Mouse (Mus musculus): ENCODE data around the gene Xrcc1. TPM values are rescaled to one million over a fixed set of nuclear protein-coding genes. Genes with fewer than 3 reads are reported as not detected.
A peak's percentile ranks its signal among the peaks of the same experiment; 100 is the strongest.

The Xrcc1 gene
- polyA plus RNA-seq, 1 experiment from 2014 or later = 63.8 TPM

DNA sequence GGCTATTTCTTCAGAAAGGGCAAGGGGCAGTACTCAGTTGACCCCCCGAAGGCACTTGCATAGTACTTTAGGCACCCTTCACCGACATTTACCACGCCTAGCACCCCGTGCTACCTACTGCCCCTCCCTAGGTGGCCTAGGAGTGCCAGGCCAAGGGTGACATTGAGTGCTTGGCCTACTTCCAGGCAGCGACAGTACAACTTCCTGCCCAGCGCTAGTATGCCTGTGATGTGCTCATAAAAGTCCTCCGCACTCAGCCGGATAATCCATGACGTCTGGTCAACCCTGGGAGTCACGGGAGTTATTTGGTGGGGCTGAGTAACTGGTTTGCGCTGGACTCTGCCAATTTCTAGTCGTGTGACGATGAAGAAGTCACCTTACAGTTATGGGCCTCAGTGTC lies 42.2 kb downstream of the Xrcc1 start:
- Histone ChIP-seq H3K4me1 (ENCODE audit: control insufficient read depth, insufficient read depth, low read depth, low read length) (peaks cover 13% of the 10 kb centered on the region), H3K27ac (ENCODE audit: low read depth, low read length) (no peak overlapping the region), H3K9ac (ENCODE audit: low read depth, low read length) (no peak overlapping the region), H3K4me3 (ENCODE audit: low read length) (no peak overlapping the region), H3K9me3 (ENCODE audit: control insufficient read depth, low read length) (peaks cover 4% of the 10 kb centered on the region; the same call in 1 of the 2 replicates), H3K4me2 (ENCODE audit: low read length) (no peak overlapping the region), H3K27me3 (replicated peaks; ENCODE audit: control insufficient read depth, insufficient read depth, low read length) (peaks cover 8% of the 10 kb centered on the region), H3K36me3 (ENCODE audit: control insufficient read depth, insufficient read depth, low read length) (no peaks in the 10 kb centered on the region)
- ATAC-seq = no peak
- WGBS = 84% methylated on average over 13 of the region's 13 CpGs

GRCm38 (mm10) chr7:24591735-24592134 lies 45.6 kb downstream of the Xrcc1 start:
- Histone ChIP-seq H3K4me1 (ENCODE audit: control insufficient read depth, insufficient read depth, low read depth, low read length) (peaks cover 16% of the 10 kb centered on the region), H3K36me3 (ENCODE audit: control insufficient read depth, insufficient read depth, low read length) (no peaks in the 10 kb centered on the region), H3K4me3 (ENCODE audit: low read length) (no peak overlapping the region), H3K27me3 (replicated peaks; ENCODE audit: control insufficient read depth, insufficient read depth, low read length) (no peaks in the 10 kb centered on the region), H3K4me2 (ENCODE audit: low read length) (no peak overlapping the region), H3K9me3 (ENCODE audit: control insufficient read depth, low read length) (no peaks in the 10 kb centered on the region), H3K27ac (ENCODE audit: low read depth, low read length) (no peak overlapping the region), H3K9ac (ENCODE audit: low read depth, low read length) (no peak overlapping the region)
- ATAC-seq = no peak
- WGBS = 68% methylated on average over 5 of the region's 5 CpGs

GRCm38 (mm10) chr7:24592163-24592562 lies 46.1 kb downstream of the Xrcc1 start:
- no peaks in the 10 kb centered on the region for H3K27me3 ChIP-seq (replicated peaks; ENCODE audit: control insufficient read depth, insufficient read depth, low read length)
- no peak overlapping the region for H3K4me3 ChIP-seq (ENCODE audit: low read length)
- no peaks in the 10 kb centered on the region for H3K9me3 ChIP-seq (ENCODE audit: control insufficient read depth, low read length)
- H3K4me2 ChIP-seq (ENCODE audit: low read length) = no peak overlapping the region
- no peak overlapping the region for H3K27ac ChIP-seq (ENCODE audit: low read depth, low read length)
- no peaks in the 10 kb centered on the region for H3K36me3 ChIP-seq (ENCODE audit: control insufficient read depth, insufficient read depth, low read length)
- WGBS = 51% methylated on average over 4 of the region's 4 CpGs
- H3K9ac ChIP-seq (ENCODE audit: low read depth, low read length) = no peak overlapping the region
- ATAC-seq = no peak
- H3K4me1 ChIP-seq (ENCODE audit: control insufficient read depth, insufficient read depth, low read depth, low read length) = peaks cover 16% of the 10 kb centered on the region

- no peak for ATAC-seq
- Histone ChIP-seq H3K4me2 (ENCODE audit: low read length) (no peak overlapping the region), H3K4me1 (ENCODE audit: control insufficient read depth, insufficient read depth, low read depth, low read length) (peaks cover 13% of the 10 kb centered on the region), H3K27me3 (replicated peaks; ENCODE audit: control insufficient read depth, insufficient read depth, low read length) (no peaks in the 10 kb centered on the region), H3K9me3 (ENCODE audit: control insufficient read depth, low read length) (no peaks in the 10 kb centered on the region), H3K27ac (ENCODE audit: low read depth, low read length) (no peak overlapping the region), H3K36me3 (ENCODE audit: control insufficient read depth, insufficient read depth, low read length) (no peaks in the 10 kb centered on the region), H3K9ac (ENCODE audit: low read depth, low read length) (no peak overlapping the region), H3K4me3 (ENCODE audit: low read length) (no peak overlapping the region)
- WGBS = 82% methylated on average over 6 of the region's 6 CpGs
Observed at GRCm38 (mm10) chr7:24592781-24593180, 46.7 kb downstream of the Xrcc1 start.

GRCm38 (mm10) chr7:24593621-24594308 lies 47.7 kb downstream of the Xrcc1 start:
- Histone ChIP-seq H3K4me3 (ENCODE audit: low read length) (peak overlapping the region; percentile 71), H3K27ac (ENCODE audit: low read depth, low read length) (no peak overlapping the region), H3K36me3 (ENCODE audit: control insufficient read depth, insufficient read depth, low read length) (no peaks in the 10 kb centered on the region), H3K4me1 (ENCODE audit: control insufficient read depth, insufficient read depth, low read depth, low read length) (peaks cover 13% of the 10 kb centered on the region), H3K27me3 (replicated peaks; ENCODE audit: control insufficient read depth, insufficient read depth, low read length) (no peaks in the 10 kb centered on the region), H3K4me2 (ENCODE audit: low read length) (peak overlapping the region; percentile 75), H3K9me3 (ENCODE audit: control insufficient read depth, low read length) (no peaks in the 10 kb centered on the region), H3K9ac (ENCODE audit: low read depth, low read length) (peak overlapping the region; percentile 82)
- 3% methylated on average over 37 of the region's 39 CpGs for WGBS
- ATAC-seq = peak; percentile 88

- WGBS = 8% methylated on average over 13 of the region's 13 CpGs
- peak; percentile 3; the same call in 1 of the 2 replicates for ATAC-seq
- Histone ChIP-seq H3K4me2 (ENCODE audit: low read length) (peak overlapping the region; percentile 75), H3K9me3 (ENCODE audit: control insufficient read depth, low read length) (no peaks in the 10 kb centered on the region), H3K27ac (ENCODE audit: low read depth, low read length) (no peak overlapping the region), H3K36me3 (ENCODE audit: control insufficient read depth, insufficient read depth, low read length) (no peaks in the 10 kb centered on the region), H3K4me3 (ENCODE audit: low read length) (peak overlapping the region; percentile 71), H3K27me3 (replicated peaks; ENCODE audit: control insufficient read depth, insufficient read depth, low read length) (no peaks in the 10 kb centered on the region), H3K4me1 (ENCODE audit: control insufficient read depth, insufficient read depth, low read depth, low read length) (peaks cover 13% of the 10 kb centered on the region), H3K9ac (ENCODE audit: low read depth, low read length) (peak overlapping the region; percentile 82)
Observed at GRCm38 (mm10) chr7:24594309-24594803, 48.3 kb downstream of the Xrcc1 start.

- WGBS = 86% methylated on average over 2 of the region's 2 CpGs
Observed at GRCm38 (mm10) chr7:24595464-24595863, 49.4 kb downstream of the Xrcc1 start.

GRCm38 (mm10) chr7:24598121-24598520 lies 52.0 kb downstream of the Xrcc1 start:
- WGBS = 69% methylated on average over 4 of the region's 4 CpGs
- Histone ChIP-seq H3K36me3 (ENCODE audit: control insufficient read depth, insufficient read depth, low read length) (no peaks in the 10 kb centered on the region), H3K4me2 (ENCODE audit: low read length) (no peak overlapping the region), H3K9ac (ENCODE audit: low read depth, low read length) (no peak overlapping the region), H3K4me1 (ENCODE audit: control insufficient read depth, insufficient read depth, low read depth, low read length) (peaks cover 10% of the 10 kb centered on the region), H3K9me3 (ENCODE audit: control insufficient read depth, low read length) (no peaks in the 10 kb centered on the region), H3K4me3 (ENCODE audit: low read length) (no peak overlapping the region), H3K27ac (ENCODE audit: low read depth, low read length) (no peak overlapping the region), H3K27me3 (replicated peaks; ENCODE audit: control insufficient read depth, insufficient read depth, low read length) (no peaks in the 10 kb centered on the region)
- no peak for ATAC-seq

More at GRCm38 (mm10) chr7:24595464-24595863, 49.4 kb downstream of the Xrcc1 start:
- H3K9me3 ChIP-seq (ENCODE audit: control insufficient read depth, low read length) = no peaks in the 10 kb centered on the region
- no peak overlapping the region for H3K9ac ChIP-seq (ENCODE audit: low read depth, low read length)
- H3K4me3 ChIP-seq (ENCODE audit: low read length) = no peak overlapping the region
- no peaks in the 10 kb centered on the region for H3K36me3 ChIP-seq (ENCODE audit: control insufficient read depth, insufficient read depth, low read length)
- H3K27ac ChIP-seq (ENCODE audit: low read depth, low read length) = no peak overlapping the region
- peaks cover 13% of the 10 kb centered on the region for H3K4me1 ChIP-seq (ENCODE audit: control insufficient read depth, insufficient read depth, low read depth, low read length)
- H3K4me2 ChIP-seq (ENCODE audit: low read length) = no peak overlapping the region
- H3K27me3 ChIP-seq (replicated peaks; ENCODE audit: control insufficient read depth, insufficient read depth, low read length) = no peaks in the 10 kb centered on the region
- ATAC-seq = no peak

- 81% methylated on average over 15 of the region's 15 CpGs for WGBS
- Histone ChIP-seq H3K4me1 (ENCODE audit: control insufficient read depth, insufficient read depth, low read depth, low read length) (0 out of 2 replicates have a peak, but pooled peaks cover 5% of the 10 kb centered on the region), H3K27me3 (replicated peaks; ENCODE audit: control insufficient read depth, insufficient read depth, low read length) (no peaks in the 10 kb centered on the region), H3K9ac (ENCODE audit: low read depth, low read length) (no peak overlapping the region), H3K9me3 (ENCODE audit: control insufficient read depth, low read length) (no peaks in the 10 kb centered on the region), H3K27ac (ENCODE audit: low read depth, low read length) (no peak overlapping the region), H3K4me3 (ENCODE audit: low read length) (no peak overlapping the region), H3K4me2 (ENCODE audit: low read length) (no peak overlapping the region), H3K36me3 (ENCODE audit: control insufficient read depth, insufficient read depth, low read length) (no peaks in the 10 kb centered on the region)
- ATAC-seq = no peak
Observed at GRCm38 (mm10) chr7:24599211-24600067, 53.4 kb downstream of the Xrcc1 start.

Data from hindbrain, embryonic 16.5 days (tissue).